Mouse (Mus musculus) kidney, adult 10 weeks (tissue): ENCODE data around the gene Zfp821. TPM values are rescaled to one million over a fixed set of nuclear protein-coding genes. Genes with fewer than 3 reads are reported as not detected.

ENCODE experiments used
- polyA plus RNA-seq: library from polyadenylated mRNA; stranded (reverse); fragments of 350-450 nt; fragmentation: Illumina TruSeq; extraction: RNeasy Lipid Tissue Mini Kit (QIAGEN cat#74804); gene quantifications from one replicate; pipeline ENCODE4 v1.2.3, GENCODE M21; 2014; ENCODE audit warnings: low read depth, low replicate concordance

Zfp821 gene
- 3.4 TPM for polyA plus RNA-seq

DNA sequence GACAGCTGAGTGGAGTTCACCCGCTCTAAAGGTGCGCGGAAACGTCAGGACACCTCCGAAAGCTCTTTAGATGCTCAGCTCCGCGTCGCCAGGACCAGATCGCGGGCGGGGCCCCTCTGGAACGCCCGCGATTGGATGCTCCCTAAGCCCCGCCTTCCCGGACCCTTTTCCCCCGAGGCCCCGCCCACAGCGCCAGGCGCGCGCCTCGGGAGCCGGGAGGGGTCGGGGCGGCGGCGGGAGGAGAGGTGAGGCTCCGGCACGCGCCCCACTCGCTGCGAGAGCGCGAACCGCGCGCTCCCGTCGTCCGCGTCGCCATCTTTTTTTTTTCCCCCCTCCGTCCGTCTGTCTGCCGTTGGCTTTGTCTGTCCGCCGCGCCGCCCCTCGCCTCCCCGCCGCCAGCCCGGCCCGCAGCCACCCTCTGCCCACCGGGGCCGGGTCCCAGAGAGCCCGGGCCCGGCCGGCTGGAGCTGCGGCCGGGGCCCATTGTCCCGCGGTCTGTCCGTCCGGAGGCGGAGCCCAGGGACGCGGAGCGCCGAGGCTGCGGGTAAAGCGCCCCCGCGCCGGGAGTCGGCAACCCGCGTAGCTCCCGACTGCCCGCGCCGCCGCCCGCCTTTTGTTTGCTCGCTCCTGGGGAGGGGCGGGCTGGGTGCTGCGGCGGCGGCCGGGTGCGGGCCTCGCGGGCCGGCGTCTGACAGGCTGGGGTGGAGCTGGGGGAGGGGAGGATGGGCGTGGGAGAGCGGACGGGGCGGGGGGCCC, at the start of gene Zfp821:
Gene Zfp821, plus strand, starts transcription at position 227 of the 756 bp plus-strand sequence.

DNA sequence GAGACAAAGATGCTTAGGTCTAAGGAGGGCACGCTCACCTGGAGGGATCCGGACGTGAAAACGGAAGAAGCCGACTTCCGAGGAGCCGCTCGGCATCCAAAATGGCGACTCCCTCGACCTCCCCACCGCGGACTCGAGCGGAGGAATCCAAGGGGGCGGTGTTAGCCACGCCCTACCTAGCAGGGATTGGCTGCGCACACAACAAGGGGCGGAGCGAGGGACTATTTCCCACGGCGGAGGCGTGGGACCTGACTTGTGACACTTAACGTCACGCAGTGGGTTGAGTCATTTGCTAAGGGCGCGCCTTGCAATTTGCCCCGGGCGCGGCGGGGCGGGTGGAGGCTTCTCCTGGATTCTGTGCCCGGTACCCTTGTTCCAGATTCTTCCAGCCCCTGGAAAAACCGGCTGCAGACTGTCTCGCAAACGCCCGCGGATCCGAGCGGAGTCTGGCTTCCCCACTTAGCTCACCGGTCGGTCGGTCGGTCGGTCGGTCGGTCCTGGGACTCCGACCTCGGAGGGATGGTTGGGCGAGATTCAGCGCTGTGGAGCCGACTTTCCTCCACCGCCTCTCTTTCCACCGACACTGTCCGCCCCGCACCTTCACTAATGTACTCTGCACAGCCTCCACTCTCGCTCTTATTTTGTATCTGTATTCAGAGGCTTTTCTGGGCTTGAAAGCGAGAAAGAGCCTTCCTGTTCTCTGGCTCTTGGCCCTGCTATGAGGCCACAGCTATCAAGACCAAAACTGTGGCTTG, 12.0 kb upstream of the Zfp821 start, which contains the start of gene Ist1:
Gene Ist1, minus strand, starts transcription at position 115 of the 755 bp plus-strand sequence.

DNA sequence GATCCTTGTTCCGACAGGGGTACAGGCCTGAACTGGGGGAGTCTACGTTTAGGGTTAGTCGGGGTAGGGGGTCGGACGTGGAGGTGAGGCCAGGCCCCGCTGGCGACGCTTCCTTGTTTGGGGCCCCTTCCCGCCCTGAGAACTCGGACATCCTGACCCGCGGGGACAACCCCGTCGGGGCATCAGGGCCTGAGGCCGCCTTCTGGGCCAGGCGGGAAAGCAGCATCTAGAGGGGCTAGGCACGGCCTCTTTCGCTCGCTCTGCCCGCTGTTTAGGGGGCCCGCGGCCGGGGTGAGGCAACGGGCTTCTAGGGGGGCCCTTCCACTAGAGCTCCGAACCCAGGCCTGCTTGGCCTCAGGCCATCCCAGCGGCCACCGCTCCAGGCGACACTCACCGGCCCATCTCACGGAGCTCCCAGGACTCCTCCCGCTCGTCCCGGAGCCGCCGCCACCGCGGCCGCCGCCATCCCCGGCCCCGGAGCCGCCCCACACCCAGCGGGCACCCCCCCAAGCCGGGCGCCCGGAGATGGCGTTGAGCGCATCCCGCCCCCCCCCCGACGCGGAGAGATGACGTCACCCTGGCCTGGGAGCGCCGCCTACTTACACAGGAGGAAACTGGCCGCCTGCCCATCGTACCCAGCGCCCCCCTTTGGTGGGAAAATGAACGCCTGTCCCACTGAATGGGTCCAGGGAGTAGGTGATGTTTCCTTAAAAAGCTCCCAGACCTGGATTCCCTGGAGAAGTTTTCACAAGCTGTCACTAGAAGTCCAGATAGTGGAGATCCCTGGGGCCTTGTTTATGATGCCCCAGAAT, 32.1 kb downstream of the Zfp821 start, which contains the start of gene Atxn1l:
Gene Atxn1l, minus strand, starts transcription at position 503 of the 812 bp plus-strand sequence.

Other genes starting within 250 kb of the Zfp821 start
- not detected for gene Pmfbp1, start 211.5 kb upstream of the Zfp821 start, polyA plus RNA-seq
- 0.93 TPM for gene Dhx38, start 139.7 kb upstream of the Zfp821 start, polyA plus RNA-seq
- 19.1 TPM for gene Txnl4b, start 139.7 kb upstream of the Zfp821 start, polyA plus RNA-seq
- not detected for gene Hp, start 126.4 kb upstream of the Zfp821 start, polyA plus RNA-seq
- 3.6 TPM for gene Dhodh, start 96.9 kb upstream of the Zfp821 start, polyA plus RNA-seq
- gene Pkd1l3, start 91.0 kb upstream of the Zfp821 start, polyA plus RNA-seq: not detected
- 79.8 TPM for gene Ist1, start 12.3 kb upstream of the Zfp821 start, polyA plus RNA-seq
- gene Atxn1l, start 32.2 kb downstream of the Zfp821 start, polyA plus RNA-seq: 19.5 TPM
- 277 TPM for gene Ap1g1, start 73.0 kb downstream of the Zfp821 start, polyA plus RNA-seq
- gene Phlpp2, start 163.0 kb downstream of the Zfp821 start, polyA plus RNA-seq: 6.5 TPM